Mouse (Mus musculus) limb, embryonic 14.5 days (tissue): ENCODE results near the gene Minar1. TPM values are rescaled to one million over a fixed set of nuclear protein-coding genes. Genes with fewer than 3 reads are reported as not detected.

ENCODE experiments used
- ATAC-seq: fragments of 200-750 bp; cut with Nextera tagmentation; 2 replicates; pipeline ENCODE4 v1.8.0; 2017; ENCODE audit warnings: low read depth, moderate number of reproducible peaks, moderate TSS enrichment; ENCODE audit not compliant: low FRiP score
- DNase-seq: peaks from one replicate; pipeline ENCODE4 v3.0.0-alpha.2; 2015; ENCODE audit warnings: low spot score
- H3K27ac ChIP-seq: fragments of 300-500 bp; sonication (generic); replicated peaks from 2 replicates; pipeline ENCODE4 v1.5.1; 2014; ENCODE audit warnings: low read depth, mild to moderate bottlenecking, low read length, moderate library complexity, mixed read lengths
- H3K27me3 ChIP-seq: fragments of 300-500 bp; sonication (generic); 2 replicates; pipeline ENCODE4 v1.6.1; 2014; ENCODE audit warnings: low read length, mixed read lengths; ENCODE audit not compliant: control insufficient read depth, insufficient read depth
- H3K36me3 ChIP-seq: fragments of 300-500 bp; sonication (generic); 2 replicates; pipeline ENCODE4 v1.6.1; 2014; ENCODE audit warnings: mild to moderate bottlenecking, low read length, moderate library complexity, mixed read lengths; ENCODE audit not compliant: control insufficient read depth, insufficient read depth
- H3K4me1 ChIP-seq: fragments of 300-500 bp; sonication (generic); 2 replicates; pipeline ENCODE4 v1.6.1; 2014; ENCODE audit warnings: antibody characterized with exemption, low read length, mixed read lengths; ENCODE audit not compliant: control insufficient read depth, insufficient read depth
- H3K4me2 ChIP-seq: fragments of 300-500 bp; sonication (generic); replicated peaks from 2 replicates; pipeline ENCODE4 v1.6.1; 2014; ENCODE audit warnings: low read depth, mild to moderate bottlenecking, low read length, moderate library complexity; ENCODE audit not compliant: severe bottlenecking
- H3K4me3 ChIP-seq: fragments of 300-500 bp; sonication (generic); replicated peaks from 2 replicates; pipeline ENCODE4 v1.5.1; 2014; ENCODE audit warnings: low read length
- H3K9ac ChIP-seq: fragments of 300-500 bp; sonication (generic); 2 replicates; pipeline ENCODE4 v1.6.1; 2014; ENCODE audit warnings: mild to moderate bottlenecking, low read depth, low read length, moderate library complexity; ENCODE audit not compliant: severe bottlenecking
- H3K9me3 ChIP-seq: fragments of 300-500 bp; sonication (generic); 2 replicates; pipeline ENCODE4 v1.6.1; 2016; ENCODE audit warnings: low read length; ENCODE audit not compliant: control insufficient read depth
- POLR2A ChIP-seq: fragments of 200-500 bp; IDR thresholded peaks from 2 replicates; pipeline ENCODE4 v1.8.0; 2012; ENCODE audit warnings: inconsistent platforms, mild to moderate bottlenecking, moderate library complexity, borderline replicate concordance; ENCODE audit not compliant: insufficient read depth, insufficient read length; ENCODE audit errors: extremely low read depth
- WGBS: fragments of 180-500 bp; shearing (Covaris S2); extraction: QIAGEN DNeasy Blood & Tissue Kit; methylation state at CpG from one replicate; pipeline ENCODE4 v1.1.7; 2014; 5-methylcytosine and 5-hydroxymethylcytosine counted together
- polyA plus RNA-seq, 2 experiments: library from polyadenylated mRNA; depleted of rRNA in 1 of 2; stranded (reverse) in 1 of 2; unstranded in 1 of 2; fragments of >200 nt; fragmentation: Nextera tagmentation in 1 of 2; extraction: Ambion mirVana in 1 of 2; gene quantifications; 2 replicates each; pipeline versions ENCODE4 v1.2.1 to v1.2.3; 2012 to 2014

Minar1 gene
- polyA plus RNA-seq, 2 experiments, result 0.40 to 0.41 TPM

- ATAC-seq, result peak; percentile 48
- peak overlapping the region; percentile 43 for H3K4me3 ChIP-seq
- no peaks in the 10 kb centered on the region for H3K9me3 ChIP-seq
- H3K27ac ChIP-seq, result no peak overlapping the region
- peaks cover 29% of the 10 kb centered on the region for H3K27me3 ChIP-seq
- H3K36me3 ChIP-seq, result no peaks in the 10 kb centered on the region
- no peak for TF ChIP-seq POLR2A
- peak overlapping the region; percentile 44 for H3K9ac ChIP-seq
- peaks cover 7% of the 10 kb centered on the region for H3K4me1 ChIP-seq
- WGBS, result 2% methylated on average over 40 of the region's 42 CpGs
- DNase-seq, result no peak
- H3K4me2 ChIP-seq, result peak overlapping the region; percentile 89
Observed at GRCm38 (mm10) chr9:89622296-89623005, 474 bp downstream of the Minar1 start.

GRCm38 (mm10) chr9:89621750-89622149 lies 1.2 kb downstream of the Minar1 start:
- Histone ChIP-seq H3K4me3 (peak overlapping the region; percentile 43), H3K27ac (no peak overlapping the region), H3K4me1 (peaks cover 7% of the 10 kb centered on the region), H3K27me3 (peaks cover 29% of the 10 kb centered on the region), H3K9me3 (no peaks in the 10 kb centered on the region), H3K36me3 (no peaks in the 10 kb centered on the region), H3K9ac (no peak overlapping the region), H3K4me2 (peak overlapping the region; percentile 89)
- no peak for TF ChIP-seq POLR2A
- no peak for DNase-seq
- no peak for ATAC-seq
- 3% methylated on average over 11 of the region's 11 CpGs for WGBS

GRCm38 (mm10) chr9:89620347-89620746 lies 2.6 kb downstream of the Minar1 start:
- Histone ChIP-seq H3K4me2 (no peak overlapping the region), H3K4me1 (peaks cover 7% of the 10 kb centered on the region), H3K27ac (no peak overlapping the region), H3K4me3 (no peak overlapping the region), H3K9me3 (no peaks in the 10 kb centered on the region), H3K27me3 (peaks cover 29% of the 10 kb centered on the region), H3K9ac (no peak overlapping the region), H3K36me3 (no peaks in the 10 kb centered on the region)
- ATAC-seq, result no peak
- no peak for DNase-seq
- 27% methylated on average over 6 of the region's 6 CpGs for WGBS
- TF ChIP-seq POLR2A, result no peak

- Histone ChIP-seq H3K27ac (no peak overlapping the region), H3K36me3 (no peaks in the 10 kb centered on the region), H3K27me3 (peaks cover 13% of the 10 kb centered on the region), H3K9ac (no peak overlapping the region), H3K4me1 (peaks cover 4% of the 10 kb centered on the region; the same call in 1 of the 2 replicates), H3K4me2 (no peak overlapping the region), H3K4me3 (no peak overlapping the region), H3K9me3 (no peaks in the 10 kb centered on the region)
- TF ChIP-seq POLR2A, result no peak
- no peak for DNase-seq
- no peak for ATAC-seq
- 90% methylated on average over 2 of the region's 2 CpGs for WGBS
Observed at GRCm38 (mm10) chr9:89616946-89617345, 6.0 kb downstream of the Minar1 start.

GRCm38 (mm10) chr9:89610592-89610991 lies 12.3 kb downstream of the Minar1 start:
- H3K4me3 ChIP-seq, result no peak overlapping the region
- no peaks in the 10 kb centered on the region for H3K9me3 ChIP-seq
- 27% methylated on average over 4 of the region's 4 CpGs for WGBS
- ATAC-seq (no peak), DNase-seq (no peak)
- no peaks in the 10 kb centered on the region for H3K36me3 ChIP-seq
- no peaks in the 10 kb centered on the region for H3K27me3 ChIP-seq
- no peak overlapping the region for H3K27ac ChIP-seq
- H3K9ac ChIP-seq, result no peak overlapping the region
- H3K4me2 ChIP-seq, result no peak overlapping the region
- TF ChIP-seq POLR2A, result no peak
- H3K4me1 ChIP-seq, result no peaks in the 10 kb centered on the region
